Mouse (Mus musculus): ENCODE measurements around the gene Hdac4. TPM values are rescaled to one million over a fixed set of nuclear protein-coding genes. Genes with fewer than 3 reads are reported as not detected.

Hdac4 gene
- total RNA-seq, 2 experiments from 2014 or later: 11.7 to 13.8 TPM

DNA sequence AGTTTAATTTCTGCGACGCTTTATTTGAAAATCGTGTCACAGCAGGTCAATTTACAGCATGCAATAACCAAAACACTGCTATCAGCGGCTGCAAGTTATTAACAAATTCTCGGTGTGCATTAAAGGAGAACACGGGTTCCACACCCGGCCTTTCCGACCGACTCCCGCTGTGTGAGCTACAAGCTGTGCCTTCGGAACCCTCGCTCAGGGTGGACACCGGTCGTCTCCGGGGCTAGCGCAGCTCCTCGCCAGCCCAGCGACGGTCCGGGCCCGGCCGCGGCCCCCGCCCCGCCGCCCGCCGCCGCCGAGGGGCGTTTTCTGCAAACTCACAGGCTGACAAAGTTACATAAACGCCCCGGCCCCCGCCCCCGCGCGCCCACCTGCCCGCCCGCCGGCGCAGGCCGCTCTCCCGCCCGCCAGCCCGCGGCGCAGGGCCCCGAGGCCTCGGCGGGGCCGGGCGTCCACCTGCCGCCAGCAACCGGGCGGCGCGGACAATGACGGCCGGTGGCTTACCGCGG is 16.0 kb downstream of the Hdac4 start:
- ATAC-seq (replicated peaks; ENCODE audit: poor library complexity, severe bottlenecking): no peak

DNA sequence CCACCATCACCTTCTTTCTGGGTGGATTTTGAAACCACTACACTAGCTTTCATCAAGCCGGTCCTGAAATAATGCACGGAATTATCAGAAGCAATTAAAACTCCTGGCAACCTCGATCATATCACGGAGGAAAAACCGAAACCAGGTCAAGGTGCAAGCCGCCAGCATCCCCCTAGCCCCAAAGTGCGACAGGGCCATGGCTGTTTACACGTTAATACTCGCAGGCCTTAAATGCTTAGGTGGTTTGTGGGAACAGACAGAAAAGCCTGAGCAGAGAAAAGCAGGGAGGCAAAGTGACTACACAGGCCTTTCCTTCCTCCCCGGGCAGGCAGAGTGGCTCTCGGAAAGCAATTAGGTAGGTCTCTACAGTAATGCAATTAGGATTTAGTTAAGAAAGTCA is 16.4 kb downstream of the Hdac4 start:
- ATAC-seq (replicated peaks; ENCODE audit: poor library complexity, severe bottlenecking): no peak

DNA sequence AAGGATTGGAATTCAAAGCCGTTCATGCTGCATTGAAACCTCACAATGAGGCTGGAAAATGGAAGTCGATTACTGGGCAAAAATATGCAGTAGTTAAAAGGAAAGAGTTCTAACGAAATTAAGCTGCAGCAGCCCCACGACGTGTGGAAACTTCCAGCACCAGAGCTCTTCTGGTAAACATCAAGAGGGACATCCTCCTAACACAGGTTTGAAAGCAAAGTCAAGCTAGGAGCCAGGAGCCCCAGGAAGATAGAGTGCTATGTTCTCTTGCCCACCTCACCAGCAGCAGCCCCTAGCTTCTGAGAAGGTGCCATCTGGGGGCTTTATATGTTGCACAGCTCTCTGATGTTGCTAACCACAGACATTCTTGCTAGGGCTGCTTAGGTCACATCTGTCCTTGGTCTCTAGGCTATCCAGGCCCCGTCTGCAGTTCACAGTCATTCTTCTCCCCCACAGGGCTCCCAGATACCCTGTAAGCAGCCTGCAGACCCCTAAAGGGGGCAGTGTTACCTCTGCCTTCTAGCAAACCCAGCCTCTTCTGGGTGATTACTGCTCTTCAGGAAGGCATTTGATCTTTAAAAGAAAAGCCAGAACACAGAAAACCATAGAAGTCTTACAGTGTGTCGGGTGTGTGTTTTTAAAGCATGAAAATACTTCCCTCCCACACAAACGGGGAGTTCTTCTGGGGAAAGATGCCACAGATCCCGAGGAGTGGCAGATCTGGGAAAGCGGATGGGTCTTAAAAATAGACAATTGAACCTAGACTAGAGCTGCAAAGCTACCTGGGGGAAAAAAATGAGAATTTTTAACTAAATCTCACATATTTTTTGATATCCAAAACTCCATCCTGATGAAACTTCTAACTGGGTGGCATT is 17.2 kb downstream of the Hdac4 start:
- no peak for ATAC-seq (replicated peaks; ENCODE audit: poor library complexity, severe bottlenecking)

DNA sequence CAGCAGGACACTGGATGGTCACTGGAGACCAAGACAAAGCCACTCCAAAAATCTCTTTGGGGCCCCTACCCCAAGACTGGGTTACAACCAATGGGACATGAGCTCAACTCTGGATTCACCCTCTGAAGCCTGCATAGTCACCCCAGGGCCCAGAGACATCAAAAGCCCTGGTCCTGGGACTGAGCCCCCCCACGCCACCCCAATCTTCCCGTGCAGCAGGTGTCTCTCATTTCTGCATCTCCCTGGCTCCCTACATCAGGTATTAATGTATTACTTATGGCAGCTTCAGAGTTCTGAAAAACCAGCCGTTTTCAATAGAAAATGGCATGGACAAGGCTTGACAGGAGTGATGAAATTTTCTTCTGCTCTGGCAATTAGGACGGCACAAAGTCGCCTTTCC is 17.9 kb downstream of the Hdac4 start:
- no peak for ATAC-seq (replicated peaks; ENCODE audit: poor library complexity, severe bottlenecking)

DNA sequence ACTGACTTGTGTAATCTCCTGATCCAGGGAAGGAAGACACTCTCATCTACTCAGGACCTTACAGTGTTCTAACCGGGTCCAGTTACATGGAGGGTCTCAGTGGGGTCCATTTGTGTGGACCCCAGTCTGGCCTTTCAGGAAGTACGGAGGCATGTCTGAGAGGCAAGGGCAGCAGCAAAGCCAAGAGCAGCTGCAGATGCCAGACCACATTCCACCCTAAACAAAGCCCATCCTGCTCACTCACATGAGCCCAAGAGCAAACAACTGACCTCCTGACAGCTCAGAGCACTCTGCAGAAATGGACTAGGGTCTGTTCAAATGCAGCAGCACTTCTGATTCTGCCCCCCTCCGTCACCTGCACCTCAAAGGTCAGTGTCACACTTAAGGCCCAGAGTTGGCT is 18.3 kb downstream of the Hdac4 start:
- no peak for ATAC-seq (replicated peaks; ENCODE audit: poor library complexity, severe bottlenecking)

DNA sequence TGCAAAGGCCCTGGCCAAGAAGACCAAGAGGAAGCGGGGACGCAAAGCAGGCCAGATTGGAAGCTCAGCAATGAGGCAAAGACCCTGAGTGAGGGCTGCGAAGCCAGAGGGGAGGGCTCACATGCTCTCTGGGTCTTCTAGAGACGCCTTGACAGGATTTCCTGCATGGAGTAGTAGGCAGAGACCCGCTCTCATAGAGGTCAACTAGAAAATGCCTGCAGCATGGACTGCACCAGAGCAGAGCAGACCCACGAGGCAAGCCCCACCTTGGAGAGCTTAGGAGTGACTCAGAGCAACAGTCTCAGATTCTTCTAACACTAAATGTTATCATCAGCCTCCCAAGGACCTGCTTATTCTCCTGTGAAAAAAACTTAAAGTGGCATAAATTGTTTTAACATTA is 20.2 kb downstream of the Hdac4 start:
- no peak for ATAC-seq (replicated peaks; ENCODE audit: poor library complexity, severe bottlenecking)

DNA sequence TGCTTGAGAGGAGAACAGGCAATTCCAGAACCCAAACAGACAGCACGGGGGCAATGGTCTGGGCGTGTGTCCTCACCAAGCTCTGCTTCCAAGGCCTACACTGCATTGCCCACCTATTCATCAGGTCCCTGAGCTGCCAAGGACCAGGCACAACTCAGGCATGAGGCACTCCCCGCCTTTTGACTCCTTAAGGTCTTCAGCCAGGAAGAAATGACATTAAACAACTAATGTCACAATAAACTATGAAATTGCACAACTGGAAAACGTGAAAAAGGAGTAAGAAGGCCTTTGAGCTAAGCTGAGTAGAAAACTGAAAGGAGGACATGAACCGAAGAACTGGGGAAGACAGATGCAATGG is 20.6 kb downstream of the Hdac4 start:
- ATAC-seq (replicated peaks; ENCODE audit: poor library complexity, severe bottlenecking): no peak

DNA sequence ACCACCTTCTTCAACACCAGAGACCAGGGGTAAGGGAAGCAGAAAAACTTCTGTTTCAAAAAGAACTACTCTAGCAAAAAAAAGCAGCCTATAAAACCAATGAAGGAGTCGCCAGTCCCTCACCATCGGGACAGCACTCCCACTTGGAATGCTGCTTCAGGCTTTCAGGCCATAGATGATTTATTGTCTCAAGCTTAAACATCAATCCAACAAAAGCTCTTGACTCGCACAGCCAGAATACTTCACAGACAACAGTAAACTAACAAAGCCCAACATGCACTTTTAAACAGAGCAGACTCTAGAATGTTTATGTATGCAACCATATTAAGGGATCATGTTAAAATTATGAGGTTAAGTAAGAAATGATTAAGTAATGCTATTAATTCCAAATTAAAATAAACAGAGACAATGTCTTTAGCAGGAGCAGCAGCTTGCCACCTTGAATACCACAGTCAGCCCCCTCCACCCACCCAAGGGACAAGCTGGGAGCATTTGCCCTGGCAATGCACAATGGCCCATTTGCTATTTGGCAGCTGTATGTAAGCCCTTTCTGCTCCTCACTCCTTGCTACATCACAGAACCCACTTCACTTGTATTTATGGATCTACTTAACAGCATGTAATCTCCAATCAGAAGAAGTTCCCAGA is 21.1 kb downstream of the Hdac4 start:
- no peak for ATAC-seq (replicated peaks; ENCODE audit: poor library complexity, severe bottlenecking)

DNA sequence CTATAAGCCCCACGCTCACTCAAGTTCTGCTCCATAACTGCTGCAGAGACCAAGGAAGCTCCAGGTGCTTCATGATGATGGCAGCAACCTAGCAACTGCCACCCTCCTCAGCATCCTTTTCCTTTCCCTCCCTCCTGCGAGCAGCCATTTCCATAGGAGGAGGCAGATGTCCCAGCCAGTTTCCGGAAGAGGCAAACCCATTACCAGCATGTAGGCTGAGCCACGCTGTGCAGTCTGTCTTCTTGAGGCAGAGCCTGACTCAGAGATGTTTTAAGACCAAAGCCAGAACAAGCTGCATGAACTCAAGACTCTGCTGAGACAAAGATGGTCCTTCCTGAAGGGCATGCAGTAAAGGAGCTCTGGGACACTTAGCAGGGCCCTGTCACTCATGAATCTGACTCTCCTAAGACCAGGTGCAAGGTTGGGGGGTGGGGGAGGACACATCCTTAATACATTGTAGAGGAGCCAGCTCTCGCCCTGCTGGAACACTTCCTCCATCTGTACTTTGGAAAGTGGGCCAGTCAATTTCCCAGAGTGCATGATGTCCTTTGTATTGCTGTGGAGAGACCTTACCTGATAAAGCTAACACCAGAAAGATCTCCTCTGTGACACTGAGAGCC is 24.8 kb downstream of the Hdac4 start:
- no peak for ATAC-seq (replicated peaks; ENCODE audit: poor library complexity, severe bottlenecking)

DNA sequence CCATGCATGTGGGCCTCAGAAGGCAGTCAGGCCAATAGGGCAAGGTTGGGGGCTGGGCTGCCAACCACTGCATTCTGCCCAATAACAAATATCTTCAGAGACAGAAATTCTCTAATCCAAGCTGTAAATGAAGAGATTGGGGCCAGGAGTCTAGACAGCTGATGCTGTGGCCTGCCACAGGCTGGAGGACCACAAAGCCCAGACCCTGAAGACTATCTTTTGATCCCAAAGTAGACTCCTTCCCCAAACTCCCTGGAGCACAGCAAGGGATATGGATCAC is 25.8 kb downstream of the Hdac4 start:
- ATAC-seq (replicated peaks; ENCODE audit: poor library complexity, severe bottlenecking): no peak

DNA sequence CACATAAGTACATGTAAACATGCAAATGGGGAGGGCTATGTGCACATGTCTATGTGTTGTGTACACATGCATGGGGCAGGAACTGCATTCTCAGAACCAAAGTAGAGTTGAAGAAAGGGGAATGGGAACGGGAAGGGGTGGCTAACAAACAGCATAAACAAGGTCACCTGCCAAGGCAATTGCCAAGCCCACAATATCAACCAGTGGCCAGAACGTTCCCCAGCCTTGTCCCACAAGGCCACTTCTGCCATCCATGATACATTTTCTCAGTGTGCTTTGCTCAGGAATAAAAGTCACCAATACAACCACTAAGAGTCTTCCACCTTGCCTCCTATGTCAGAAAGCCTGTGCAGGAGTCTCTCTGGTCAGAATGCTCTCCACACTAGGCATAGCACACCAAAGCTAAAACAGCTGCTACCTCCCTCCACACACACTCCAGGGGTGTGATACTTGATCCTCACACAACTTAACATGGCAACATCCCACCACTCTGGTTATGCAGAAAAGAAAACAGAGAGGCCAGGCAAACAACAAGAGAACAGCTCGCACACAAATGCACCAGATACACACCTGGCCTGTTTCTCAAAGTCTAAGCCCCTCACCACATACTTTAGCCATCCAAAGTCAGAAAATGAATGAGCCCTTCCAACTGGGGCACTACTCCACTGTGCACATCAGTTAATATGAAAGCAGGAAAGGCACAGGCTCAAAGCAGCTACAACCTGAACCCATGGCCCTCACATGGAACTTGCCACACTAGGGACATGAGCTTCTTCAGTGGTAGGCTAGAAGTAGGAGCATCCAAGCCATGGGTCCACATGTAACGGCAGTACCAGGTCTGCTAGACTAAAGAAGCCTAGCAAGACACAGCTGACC is 26.4 kb downstream of the Hdac4 start:
- ATAC-seq (replicated peaks; ENCODE audit: poor library complexity, severe bottlenecking): no peak

DNA sequence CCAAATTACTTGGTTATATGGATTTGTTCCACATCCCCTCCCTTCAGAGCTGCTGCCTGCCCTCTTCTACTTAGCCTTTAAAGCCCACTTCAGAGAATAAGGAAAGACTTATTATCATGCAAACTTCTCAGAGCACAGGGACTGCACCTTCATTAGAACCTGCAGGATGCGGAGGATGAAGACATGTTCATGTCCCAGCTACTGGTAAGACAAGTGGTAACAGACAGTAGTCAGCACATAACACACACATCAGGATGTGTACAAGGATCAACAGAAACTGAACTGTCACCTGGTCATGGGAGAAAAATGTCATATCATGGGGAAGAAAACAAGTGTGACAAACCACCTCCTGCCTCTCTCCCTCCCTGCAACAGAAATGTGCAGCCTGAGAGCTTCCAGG is 31.6 kb downstream of the Hdac4 start:
- ATAC-seq (replicated peaks; ENCODE audit: poor library complexity, severe bottlenecking): no peak

DNA sequence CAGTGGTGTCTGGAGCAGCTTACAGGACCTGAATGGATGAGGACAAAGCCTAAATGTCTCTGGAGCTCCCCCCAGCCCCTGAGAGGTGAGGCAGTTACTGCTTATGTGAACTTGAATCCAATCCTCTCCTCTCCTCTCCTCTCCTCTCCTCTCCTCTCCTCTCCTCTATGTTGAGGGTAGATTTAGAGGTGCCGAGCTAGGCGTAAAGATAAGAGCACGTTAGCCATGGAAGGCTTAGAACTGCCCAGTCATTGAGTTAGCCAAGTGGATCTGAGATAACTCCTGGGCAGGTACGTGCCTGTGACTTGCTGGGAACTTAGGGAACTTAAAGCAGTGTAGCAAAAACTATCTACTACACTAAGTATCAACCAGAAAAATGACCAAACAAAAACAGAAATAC is 35.7 kb downstream of the Hdac4 start:
- ATAC-seq (replicated peaks; ENCODE audit: poor library complexity, severe bottlenecking): no peak

DNA sequence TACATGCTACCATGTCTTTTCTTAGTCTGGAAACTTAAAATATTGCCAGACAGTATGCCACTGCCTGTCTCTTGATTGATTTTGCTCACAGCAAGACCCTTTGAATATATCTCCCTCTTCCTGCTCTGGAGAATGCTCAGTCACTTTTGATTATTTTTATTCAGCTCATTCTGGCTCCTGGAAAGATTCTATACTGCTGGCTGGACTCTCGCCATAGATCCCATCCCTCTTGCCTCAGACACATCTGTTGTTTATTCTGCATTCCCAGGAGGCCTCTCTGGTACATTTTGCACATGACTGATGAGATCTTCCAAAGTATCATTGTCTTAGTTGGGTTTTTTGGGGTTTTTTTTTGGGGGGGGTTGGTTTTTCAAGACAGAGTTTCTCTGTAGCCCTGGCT is 45.3 kb downstream of the Hdac4 start:
- no peak for ATAC-seq (replicated peaks; ENCODE audit: poor library complexity, severe bottlenecking)

DNA sequence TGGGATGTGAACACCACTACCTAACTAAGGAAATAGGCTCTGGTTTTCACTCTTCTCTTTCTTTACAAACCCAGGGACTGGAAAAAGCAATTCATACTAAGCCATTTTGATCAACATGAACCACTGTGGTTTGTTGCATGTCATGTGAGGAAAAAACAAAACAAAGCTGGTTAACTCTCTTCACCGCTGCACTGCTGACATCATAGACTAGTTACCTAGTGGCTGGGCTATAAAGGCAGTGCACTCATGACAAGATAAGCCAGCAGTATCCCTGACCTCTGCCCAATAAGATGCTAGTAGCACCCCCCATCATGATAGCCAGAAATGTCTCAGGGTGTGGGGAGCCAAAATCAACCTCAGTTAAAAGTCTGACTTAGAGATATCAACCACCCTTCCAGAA is 47.0 kb downstream of the Hdac4 start:
- no peak for ATAC-seq (replicated peaks; ENCODE audit: poor library complexity, severe bottlenecking)

DNA sequence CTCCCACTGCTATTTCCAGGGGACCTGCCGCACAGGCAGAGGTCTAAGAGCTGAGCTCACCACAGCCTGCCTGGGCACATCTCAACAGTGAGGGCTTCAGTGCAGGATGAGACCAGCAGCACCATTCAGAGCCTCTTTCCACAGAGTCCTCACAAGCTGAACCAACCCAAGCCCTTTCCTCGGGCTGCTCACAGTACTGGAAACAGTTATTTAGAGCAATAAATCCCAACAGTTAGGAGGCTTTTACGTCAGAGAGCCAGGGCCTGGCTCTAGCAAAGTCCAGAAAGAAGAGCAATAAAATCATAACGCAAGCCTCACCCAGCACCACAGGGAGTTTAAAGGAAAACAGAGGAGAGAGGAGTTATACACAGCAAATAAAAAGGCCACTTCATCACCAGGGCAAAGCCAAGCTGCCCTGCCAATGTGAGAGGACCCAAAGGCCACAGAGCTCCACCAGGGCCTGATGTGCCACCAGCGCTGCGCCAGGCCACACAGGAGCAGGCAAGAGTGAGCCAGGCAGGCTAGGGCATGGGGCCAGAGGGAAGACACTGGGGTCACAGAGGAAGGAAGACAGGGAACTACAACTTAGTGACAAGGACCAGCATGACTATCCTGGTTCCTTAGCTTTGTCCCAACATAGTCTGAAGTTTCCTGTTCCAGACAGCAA is 50.5 kb downstream of the Hdac4 start:
- ATAC-seq (replicated peaks; ENCODE audit: poor library complexity, severe bottlenecking): no peak

DNA sequence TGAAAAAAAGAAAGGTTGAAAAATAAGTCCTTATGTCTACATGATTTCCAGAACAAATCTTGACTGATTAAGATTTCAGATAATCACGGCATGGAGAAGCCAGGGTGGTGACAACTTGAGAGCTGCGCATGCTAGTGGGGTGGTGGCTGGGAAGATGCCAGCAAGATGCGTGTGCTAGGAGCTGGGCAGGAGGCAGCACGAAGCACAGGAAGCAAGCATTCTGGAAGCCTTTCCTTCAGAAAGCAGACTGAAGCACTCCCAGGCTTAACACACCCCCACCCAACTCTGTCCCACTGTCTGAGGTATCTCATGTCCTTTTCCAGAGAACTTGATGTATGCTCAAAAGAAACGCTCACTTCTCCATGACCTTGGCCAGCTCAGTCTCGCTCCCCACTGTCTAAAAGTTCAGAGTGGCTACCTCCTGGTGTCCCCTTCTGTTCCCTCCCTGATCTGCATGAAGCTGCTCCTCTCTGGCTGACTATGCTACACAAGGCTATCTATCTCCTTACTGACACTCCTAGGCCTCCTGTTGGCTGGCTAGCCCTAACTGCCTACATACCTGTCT is 52.1 kb downstream of the Hdac4 start:
- ATAC-seq (replicated peaks; ENCODE audit: poor library complexity, severe bottlenecking): no peak

DNA sequence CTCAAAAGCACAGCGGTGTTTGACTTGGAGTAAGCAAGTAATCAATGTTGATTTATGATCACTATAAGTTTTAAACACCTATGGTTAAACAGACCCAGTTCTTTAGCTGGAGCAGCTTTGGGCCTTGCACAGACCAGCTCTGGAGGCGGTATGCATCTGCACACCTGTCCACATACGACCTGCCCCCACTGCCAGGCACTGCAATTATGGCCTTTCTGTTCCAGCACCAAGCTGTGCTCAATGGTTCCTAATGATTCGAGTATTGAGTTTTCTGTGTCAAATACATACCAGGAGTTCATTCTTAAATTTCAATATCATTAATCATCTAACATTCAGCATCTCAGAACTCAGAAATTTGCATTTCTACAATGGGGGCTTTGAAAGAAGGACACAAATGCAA is 52.7 kb downstream of the Hdac4 start:
- ATAC-seq (replicated peaks; ENCODE audit: poor library complexity, severe bottlenecking): no peak

DNA sequence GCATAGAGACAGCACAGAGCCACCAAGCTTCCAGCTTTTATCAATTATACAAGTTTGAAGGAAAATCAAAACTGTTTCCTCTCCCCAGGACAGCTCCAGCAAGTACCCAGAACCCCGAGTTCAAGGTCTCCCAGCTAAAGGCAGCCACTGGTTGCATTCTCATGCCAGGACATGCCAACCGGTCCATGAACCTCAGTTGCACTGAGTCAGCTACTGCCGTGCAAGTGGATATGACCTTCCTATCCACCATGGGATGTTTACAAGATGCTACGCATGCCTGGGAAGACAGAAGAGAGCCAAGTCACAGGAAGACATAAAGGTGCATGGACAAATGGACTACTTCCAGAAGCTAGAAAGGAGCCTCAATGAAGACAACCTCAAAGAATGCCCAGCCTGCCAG is 56.5 kb downstream of the Hdac4 start:
- no peak for ATAC-seq (replicated peaks; ENCODE audit: poor library complexity, severe bottlenecking)
